Mouse (Mus musculus): Measurements from ENCODE around the gene Tmem145. TPM values are rescaled to one million over a fixed set of nuclear protein-coding genes. Genes with fewer than 3 reads are reported as not detected.

Tmem145 gene
- total and polyA plus RNA-seq, 3 experiments: not detected

DNA sequence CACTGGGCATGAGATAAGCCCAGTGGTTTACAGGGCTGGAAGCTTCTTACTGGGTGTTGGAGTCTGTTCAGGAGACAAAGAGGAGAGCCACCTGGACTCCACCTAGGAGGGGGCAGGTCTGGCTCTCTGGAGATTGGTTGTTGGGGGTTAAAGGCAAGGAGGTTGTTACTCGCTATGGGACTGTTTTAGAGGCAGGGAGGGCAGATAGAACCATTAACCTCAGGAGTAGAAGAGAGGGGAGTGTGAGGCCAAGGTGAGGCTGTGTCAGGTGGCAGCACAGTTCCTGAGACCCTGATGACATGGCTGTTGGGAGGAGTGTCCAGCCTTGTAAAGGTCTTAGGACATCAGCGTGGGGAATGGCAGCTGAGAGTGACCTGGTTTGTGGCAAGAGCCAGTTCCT lies 21.7 kb upstream of the Tmem145 start:
- H3K27me3 ChIP-seq (ENCODE audit: insufficient read depth, low read length): no peaks in the 10 kb centered on the region
- no peak for DNase-seq (ENCODE audit: low spot score)
- no peak for TF ChIP-seq GATA2 (IDR thresholded peaks at IDR 0.05; ENCODE audit: borderline replicate concordance, low read depth, low read length)
- H3K4me1 ChIP-seq (ENCODE audit: insufficient read depth, low read depth, low read length): peaks cover 86% of the 10 kb centered on the region
- peak overlapping the region; percentile 93 for H3K4me3 ChIP-seq (ENCODE audit: low read depth, low read length)
- peaks cover 59% of the 10 kb centered on the region for H3K36me3 ChIP-seq (replicated peaks)
- H3K9me3 ChIP-seq (replicated peaks): peaks cover 3% of the 10 kb centered on the region; the same call in 1 of the 2 replicates
- ATAC-seq (ENCODE audit: extremely low read depth, insufficient number of reproducible peaks, low FRiP score, poor library complexity, severe bottlenecking): no peak

DNA sequence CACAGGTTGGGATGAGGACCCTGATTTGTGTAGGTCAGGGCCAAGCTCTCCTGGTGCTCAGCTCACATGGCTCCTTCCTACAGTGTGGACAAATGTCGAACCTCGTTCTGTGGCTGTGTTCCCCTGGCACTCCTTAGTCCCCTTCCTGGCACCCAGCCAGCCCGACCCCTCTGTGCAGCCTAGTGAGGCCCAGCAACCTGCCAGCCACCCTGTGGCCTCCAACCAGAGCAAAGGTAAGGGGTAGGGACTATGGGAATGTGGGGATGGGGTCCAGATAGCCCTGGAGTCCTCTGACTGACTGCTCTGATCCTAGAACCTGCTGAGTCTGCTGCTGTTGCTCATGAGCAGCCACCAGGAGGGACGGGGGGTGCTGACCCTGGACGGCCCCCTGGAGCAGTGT lies 21.1 kb upstream of the Tmem145 start:
- Histone ChIP-seq H3K4me1 (ENCODE audit: insufficient read depth, low read depth, low read length) (peaks cover 80% of the 10 kb centered on the region), H3K27me3 (ENCODE audit: insufficient read depth, low read length) (no peaks in the 10 kb centered on the region), H3K36me3 (replicated peaks) (peaks cover 65% of the 10 kb centered on the region), H3K9me3 (replicated peaks) (peaks cover 8% of the 10 kb centered on the region), H3K4me3 (ENCODE audit: low read depth, low read length) (peak overlapping the region; percentile 49; the same call in 1 of the 2 replicates)
- ATAC-seq (ENCODE audit: extremely low read depth, insufficient number of reproducible peaks, low FRiP score, poor library complexity, severe bottlenecking) (no peak), DNase-seq (ENCODE audit: low spot score) (no peak)
- TF ChIP-seq POLR2AphosphoS5 (IDR thresholded peaks at IDR 0.05; ENCODE audit: insufficient replicate concordance, low read depth, low read length) (no peak), GATA1 (IDR thresholded peaks at IDR 0.05; ENCODE audit: borderline replicate concordance, low read length) (no peak), CTCF (IDR thresholded peaks at IDR 0.05; ENCODE audit: low read depth, low read length) (no peak)

DNA sequence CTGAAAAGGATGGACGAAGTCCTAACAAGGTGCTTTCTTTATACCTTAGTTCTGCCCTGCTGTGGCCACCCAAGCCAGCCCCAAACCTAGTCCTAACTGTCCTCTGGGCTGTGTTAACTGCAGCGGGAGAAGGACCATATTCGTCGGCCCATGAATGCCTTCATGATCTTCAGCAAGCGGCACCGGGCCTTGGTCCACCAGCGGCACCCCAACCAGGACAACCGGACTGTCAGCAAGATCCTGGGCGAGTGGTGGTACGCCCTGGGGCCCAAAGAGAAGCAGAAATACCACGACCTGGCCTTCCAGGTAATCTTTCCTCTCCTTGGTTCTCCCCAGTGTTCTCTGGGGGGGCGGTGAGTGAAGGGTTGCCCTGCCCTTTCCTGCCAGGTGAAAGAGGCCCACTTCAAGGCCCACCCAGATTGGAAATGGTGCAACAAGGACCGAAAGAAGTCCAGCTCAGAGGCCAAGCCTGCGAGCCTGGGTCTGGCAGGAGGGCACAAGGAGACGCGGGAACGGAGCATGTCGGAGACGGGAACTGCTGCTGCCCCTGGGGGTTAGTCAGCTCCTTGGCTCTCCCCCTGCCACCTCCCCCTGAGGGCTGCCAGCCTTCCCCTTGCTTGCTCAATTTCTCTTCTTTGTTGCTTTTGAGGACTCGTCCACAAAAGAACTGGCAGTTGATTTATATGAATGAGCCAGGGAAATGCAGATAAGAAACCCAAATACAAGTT lies 20.2 kb upstream of the Tmem145 start:
- no peak for TF ChIP-seq GATA1 (IDR thresholded peaks at IDR 0.05; ENCODE audit: borderline replicate concordance, low read length)
- TF ChIP-seq CTCF (IDR thresholded peaks at IDR 0.05; ENCODE audit: low read depth, low read length): no peak
- TF ChIP-seq TAL1 (conservative IDR thresholded peaks at IDR 0.05; ENCODE audit: low read depth, low read length): no peak
- no peak for TF ChIP-seq GATA2 (IDR thresholded peaks at IDR 0.05; ENCODE audit: borderline replicate concordance, low read depth, low read length)
- no peak for TF ChIP-seq POLR2AphosphoS5 (IDR thresholded peaks at IDR 0.05; ENCODE audit: insufficient replicate concordance, low read depth, low read length)
- Histone ChIP-seq H3K9me3 (replicated peaks) (peaks cover 10% of the 10 kb centered on the region), H3K4me1 (ENCODE audit: insufficient read depth, low read depth, low read length) (peaks cover 75% of the 10 kb centered on the region), H3K4me3 (ENCODE audit: low read depth, low read length) (no peak overlapping the region), H3K36me3 (replicated peaks) (peaks cover 70% of the 10 kb centered on the region), H3K27me3 (ENCODE audit: insufficient read depth, low read length) (no peaks in the 10 kb centered on the region)
- no peak for ATAC-seq (ENCODE audit: extremely low read depth, insufficient number of reproducible peaks, low FRiP score, poor library complexity, severe bottlenecking)
- no peak for DNase-seq (ENCODE audit: low spot score)

DNA sequence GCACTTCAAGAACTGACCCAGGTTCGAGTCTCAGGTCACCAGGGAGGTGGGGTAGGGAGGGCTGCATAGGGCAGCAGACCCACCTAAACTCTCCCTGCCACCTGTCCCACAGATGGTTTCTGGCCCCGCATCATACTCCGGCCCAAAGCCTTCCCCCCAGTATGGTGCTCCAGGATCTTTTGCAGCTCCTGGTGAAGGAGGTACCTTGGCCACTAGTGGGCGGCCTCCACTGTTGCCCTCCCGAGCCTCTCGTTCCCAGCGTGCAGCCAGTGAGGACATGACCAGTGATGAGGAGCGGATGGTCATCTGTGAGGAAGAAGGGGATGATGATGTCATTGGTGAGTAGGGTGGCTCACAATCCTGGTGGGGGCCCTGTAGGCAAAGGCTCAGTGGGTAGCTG lies 18.9 kb upstream of the Tmem145 start:
- Histone ChIP-seq H3K36me3 (replicated peaks) (peaks cover 83% of the 10 kb centered on the region), H3K27me3 (ENCODE audit: insufficient read depth, low read length) (no peaks in the 10 kb centered on the region), H3K4me3 (ENCODE audit: low read depth, low read length) (no peak overlapping the region), H3K9me3 (replicated peaks) (peaks cover 10% of the 10 kb centered on the region), H3K4me1 (ENCODE audit: insufficient read depth, low read depth, low read length) (peaks cover 75% of the 10 kb centered on the region)
- TF ChIP-seq CTCF (IDR thresholded peaks at IDR 0.05; ENCODE audit: low read depth, low read length) (no peak), GATA1 (IDR thresholded peaks at IDR 0.05; ENCODE audit: borderline replicate concordance, low read length) (no peak), TAL1 (conservative IDR thresholded peaks at IDR 0.05; ENCODE audit: low read depth, low read length) (no peak), GATA2 (IDR thresholded peaks at IDR 0.05; ENCODE audit: borderline replicate concordance, low read depth, low read length) (no peak), POLR2AphosphoS5 (IDR thresholded peaks at IDR 0.05; ENCODE audit: insufficient replicate concordance, low read depth, low read length) (no peak)
- ATAC-seq (ENCODE audit: extremely low read depth, insufficient number of reproducible peaks, low FRiP score, poor library complexity, severe bottlenecking) (no peak), DNase-seq (ENCODE audit: low spot score) (no peak)

DNA sequence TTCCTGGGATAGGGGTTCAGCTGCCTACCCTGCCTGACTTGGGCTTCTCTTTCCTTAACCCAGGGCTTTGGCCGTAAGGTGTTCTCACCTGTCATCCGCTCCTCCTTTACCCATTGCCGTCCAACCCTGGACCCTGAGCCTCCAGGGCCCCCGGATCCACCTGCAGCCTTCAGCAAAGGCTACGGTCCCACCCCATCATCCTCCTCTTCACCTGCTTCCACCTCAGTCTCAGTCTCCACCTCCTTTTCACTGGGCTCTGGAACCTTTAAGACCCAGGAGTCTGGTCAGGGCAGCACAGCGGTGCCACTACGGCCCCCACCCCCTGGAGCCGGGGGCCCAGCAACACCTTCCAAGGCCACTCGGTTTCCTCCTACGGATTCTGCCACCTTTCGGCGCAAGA lies 17.9 kb upstream of the Tmem145 start:
- no peaks in the 10 kb centered on the region for H3K27me3 ChIP-seq (ENCODE audit: insufficient read depth, low read length)
- no peak for DNase-seq (ENCODE audit: low spot score)
- H3K9me3 ChIP-seq (replicated peaks): peaks cover 10% of the 10 kb centered on the region
- no peak for ATAC-seq (ENCODE audit: extremely low read depth, insufficient number of reproducible peaks, low FRiP score, poor library complexity, severe bottlenecking)
- TF ChIP-seq GATA2 (IDR thresholded peaks at IDR 0.05; ENCODE audit: borderline replicate concordance, low read depth, low read length) (no peak), TAL1 (conservative IDR thresholded peaks at IDR 0.05; ENCODE audit: low read depth, low read length) (no peak), POLR2AphosphoS5 (IDR thresholded peaks at IDR 0.05; ENCODE audit: insufficient replicate concordance, low read depth, low read length) (no peak), GATA1 (IDR thresholded peaks at IDR 0.05; ENCODE audit: borderline replicate concordance, low read length) (no peak), CTCF (IDR thresholded peaks at IDR 0.05; ENCODE audit: low read depth, low read length) (no peak)
- peaks cover 94% of the 10 kb centered on the region for H3K36me3 ChIP-seq (replicated peaks)
- peaks cover 81% of the 10 kb centered on the region for H3K4me1 ChIP-seq (ENCODE audit: insufficient read depth, low read depth, low read length)
- H3K4me3 ChIP-seq (ENCODE audit: low read depth, low read length): no peak overlapping the region

DNA sequence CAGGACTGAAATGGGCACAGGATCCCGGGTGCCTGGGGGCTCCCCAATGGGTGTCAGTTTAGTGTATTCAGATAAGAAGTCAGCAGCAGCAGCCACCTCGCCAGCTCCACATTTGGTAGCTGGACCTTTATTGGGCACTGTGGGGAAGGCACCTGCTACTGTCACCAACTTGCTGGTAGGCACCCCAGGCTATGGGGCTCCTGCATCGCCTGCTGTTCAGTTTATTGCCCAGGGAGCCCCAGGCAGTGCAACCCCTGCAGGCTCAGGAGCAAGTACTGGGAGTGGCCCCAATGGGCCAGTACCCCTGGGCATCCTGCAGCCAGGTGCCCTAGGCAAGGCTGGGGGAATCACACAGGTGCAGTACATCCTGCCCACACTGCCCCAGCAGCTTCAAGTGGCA lies 17.2 kb upstream of the Tmem145 start:
- TF ChIP-seq POLR2AphosphoS5 (IDR thresholded peaks at IDR 0.05; ENCODE audit: insufficient replicate concordance, low read depth, low read length): no peak

DNA sequence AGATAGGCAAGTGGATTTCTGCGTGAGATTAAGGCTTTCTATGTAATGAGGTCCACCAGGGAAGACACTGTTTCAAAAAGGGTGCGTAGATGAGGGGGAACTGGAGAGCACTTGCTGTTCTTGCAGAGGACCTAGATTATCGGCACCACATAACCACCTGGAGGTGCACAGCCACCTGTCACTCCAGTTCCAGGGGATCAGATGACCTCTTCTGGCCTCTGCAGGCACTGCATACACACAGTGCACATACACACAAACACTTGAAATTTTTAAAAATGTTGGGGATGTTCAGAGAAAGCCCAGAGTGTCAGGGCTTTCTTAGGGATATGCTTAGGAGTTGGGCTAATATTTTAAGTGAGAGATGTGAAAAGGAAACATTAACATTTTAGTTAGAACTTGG lies 16.0 kb upstream of the Tmem145 start:
- Histone ChIP-seq H3K9me3 (replicated peaks) (peaks cover 10% of the 10 kb centered on the region), H3K27me3 (ENCODE audit: insufficient read depth, low read length) (no peaks in the 10 kb centered on the region), H3K36me3 (replicated peaks) (peaks cover 100% of the 10 kb centered on the region), H3K4me1 (ENCODE audit: insufficient read depth, low read depth, low read length) (peaks cover 67% of the 10 kb centered on the region), H3K4me3 (ENCODE audit: low read depth, low read length) (no peak overlapping the region)
- ATAC-seq (ENCODE audit: extremely low read depth, insufficient number of reproducible peaks, low FRiP score, poor library complexity, severe bottlenecking) (no peak; the same call in 1 of the 2 replicates), DNase-seq (ENCODE audit: low spot score) (no peak)
- TF ChIP-seq GATA2 (IDR thresholded peaks at IDR 0.05; ENCODE audit: borderline replicate concordance, low read depth, low read length) (no peak), CTCF (IDR thresholded peaks at IDR 0.05; ENCODE audit: low read depth, low read length) (no peak), POLR2AphosphoS5 (IDR thresholded peaks at IDR 0.05; ENCODE audit: insufficient replicate concordance, low read depth, low read length) (no peak), TAL1 (conservative IDR thresholded peaks at IDR 0.05; ENCODE audit: low read depth, low read length) (no peak), GATA1 (IDR thresholded peaks at IDR 0.05; ENCODE audit: borderline replicate concordance, low read length) (no peak)

More for the DNA sequence above, 17.2 kb upstream of the Tmem145 start:
- no peak for ATAC-seq (ENCODE audit: extremely low read depth, insufficient number of reproducible peaks, low FRiP score, poor library complexity, severe bottlenecking)
- no peaks in the 10 kb centered on the region for H3K27me3 ChIP-seq (ENCODE audit: insufficient read depth, low read length)
- DNase-seq (ENCODE audit: low spot score): no peak
- peak overlapping the region; percentile 21; the same call in 1 of the 2 replicates for H3K4me3 ChIP-seq (ENCODE audit: low read depth, low read length)
- H3K9me3 ChIP-seq (replicated peaks): peaks cover 10% of the 10 kb centered on the region
- peaks cover 100% of the 10 kb centered on the region for H3K36me3 ChIP-seq (replicated peaks)
- peaks cover 73% of the 10 kb centered on the region for H3K4me1 ChIP-seq (ENCODE audit: insufficient read depth, low read depth, low read length)

Data from G1E (cell line).